Mouse (Mus musculus) mature B cell (primary cell): ENCODE data around the gene Nck1.

Experiments
- in situ Hi-C: fragments of 300-500 bp; cut with MboI; formaldehyde crosslinking; loops from 2 replicates; pipeline ENCODE4 v1.14.3; 2019

The Nck1 gene

DNA sequence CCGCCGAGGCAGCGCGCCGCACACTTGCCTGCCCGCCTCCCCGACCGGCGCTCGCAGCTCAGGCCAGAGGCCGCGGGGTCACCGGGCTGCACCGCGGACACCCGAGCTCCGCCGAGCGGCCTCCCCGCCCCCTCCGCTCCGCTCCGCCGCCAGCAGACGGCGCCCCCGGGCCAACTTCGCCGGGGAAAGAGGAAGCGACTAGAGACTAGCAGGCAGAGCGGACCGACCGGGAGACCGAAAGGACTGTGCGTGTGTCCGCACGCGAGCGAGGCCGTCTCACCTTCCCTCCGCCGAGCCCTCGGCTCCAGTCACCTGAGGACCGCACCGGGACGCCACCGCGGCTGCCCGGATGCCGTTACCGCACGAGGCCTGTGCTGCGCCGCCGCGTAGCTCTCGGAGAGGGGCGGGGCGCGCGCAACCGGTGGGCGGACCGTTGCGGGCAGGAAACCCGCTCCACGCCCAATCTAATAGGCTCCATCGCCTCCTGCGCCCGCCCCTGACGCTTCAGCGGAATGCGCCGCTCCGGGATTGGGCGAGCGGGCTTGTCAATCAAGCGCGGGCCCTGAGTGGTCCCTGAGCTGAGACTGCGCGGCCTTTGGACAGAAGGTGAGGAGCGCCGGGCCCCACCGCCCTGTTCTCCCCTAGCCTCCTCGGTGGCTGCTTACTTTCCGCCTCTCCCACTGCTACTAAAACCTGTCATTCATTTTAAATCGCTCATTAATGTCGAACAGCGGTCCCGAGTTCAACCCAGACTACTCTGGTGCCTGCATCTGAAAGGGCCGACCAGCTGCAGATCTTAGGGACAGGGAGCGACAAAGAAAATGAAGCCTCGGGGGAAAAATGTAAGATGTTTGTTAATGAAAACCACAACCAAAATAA is at the start of gene Nck1:
Gene Nck1, minus strand, starts transcription at position 420 of the 879 bp plus-strand sequence.
- in situ Hi-C loops = loop anchor here (10.0 kb wide), 1 partner anchor 99 kb away; no protein-coding TSS in a partner anchor

DNA sequence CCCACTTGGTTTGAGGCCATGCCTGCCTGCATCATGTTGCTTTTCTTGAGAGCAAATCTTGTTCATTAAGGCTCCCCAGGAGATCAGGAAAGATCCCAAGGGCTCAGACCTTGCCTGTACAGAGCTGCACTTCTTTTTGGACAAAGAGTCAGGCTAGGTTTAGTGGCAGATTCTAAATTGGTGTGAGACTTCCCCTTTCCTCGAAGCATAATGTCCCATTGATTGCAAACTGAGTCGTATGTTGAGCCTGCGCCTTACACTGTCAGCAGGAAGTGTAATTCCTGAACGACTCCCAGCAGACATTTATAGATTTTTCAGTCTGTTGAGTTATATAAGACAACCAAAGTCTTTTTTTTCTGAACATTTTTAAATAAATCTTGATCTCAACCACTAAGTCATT is 44.5 kb upstream of the Nck1 start:
- in situ Hi-C loops = no loop called here

DNA sequence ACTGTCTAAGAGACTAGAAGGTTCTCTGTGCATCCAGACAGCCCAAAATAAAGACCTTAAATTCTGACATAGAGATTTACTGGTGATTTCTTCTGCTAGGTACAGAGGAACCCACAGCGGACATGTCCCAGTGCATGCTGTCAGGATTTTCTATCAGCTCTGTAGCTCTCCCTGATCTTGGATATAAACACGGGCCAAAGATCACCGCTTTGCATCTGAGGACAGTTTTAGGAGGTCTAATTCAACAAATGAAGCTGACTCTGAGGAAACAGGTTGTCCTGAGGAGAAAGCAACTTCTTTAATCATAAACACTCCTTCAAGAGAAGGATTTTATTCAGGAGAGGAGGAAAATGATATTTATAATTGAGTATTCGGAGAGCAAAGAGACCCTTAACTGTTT is 38.1 kb upstream of the Nck1 start:
- in situ Hi-C loops = no loop called here

DNA sequence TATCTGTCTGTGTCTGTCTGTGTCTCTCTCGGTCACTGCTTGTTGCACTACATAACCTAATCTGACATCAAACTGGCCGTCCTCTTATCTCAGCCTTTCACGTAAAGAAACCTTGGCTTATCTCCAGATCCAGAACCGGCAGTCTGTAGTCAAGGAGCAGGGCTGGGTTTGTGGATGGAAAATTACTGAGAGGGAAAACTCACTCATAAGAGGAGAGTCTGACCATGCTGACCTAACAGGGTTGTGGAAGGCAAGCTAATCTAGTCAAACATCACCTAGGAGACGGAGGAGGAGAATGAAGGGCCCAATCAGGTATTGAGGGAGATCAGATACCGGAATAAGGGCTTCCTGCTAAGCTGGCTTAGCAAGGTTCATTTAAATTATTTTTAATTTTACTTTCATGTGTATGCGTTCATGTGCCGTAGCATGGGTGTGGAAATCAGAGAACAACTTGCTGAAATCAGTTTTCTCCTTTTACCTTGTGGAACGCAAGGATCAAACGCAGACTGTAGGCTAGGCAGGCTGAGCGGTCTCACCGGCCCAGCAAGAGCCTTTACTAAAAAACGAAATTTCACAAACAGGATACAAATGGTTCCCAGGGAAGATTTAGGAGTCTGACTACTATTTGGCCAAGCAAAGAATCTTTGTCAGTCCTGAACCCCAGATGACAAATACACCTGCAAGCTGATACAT is 37.1 kb upstream of the Nck1 start:
- in situ Hi-C loops = no loop called here

DNA sequence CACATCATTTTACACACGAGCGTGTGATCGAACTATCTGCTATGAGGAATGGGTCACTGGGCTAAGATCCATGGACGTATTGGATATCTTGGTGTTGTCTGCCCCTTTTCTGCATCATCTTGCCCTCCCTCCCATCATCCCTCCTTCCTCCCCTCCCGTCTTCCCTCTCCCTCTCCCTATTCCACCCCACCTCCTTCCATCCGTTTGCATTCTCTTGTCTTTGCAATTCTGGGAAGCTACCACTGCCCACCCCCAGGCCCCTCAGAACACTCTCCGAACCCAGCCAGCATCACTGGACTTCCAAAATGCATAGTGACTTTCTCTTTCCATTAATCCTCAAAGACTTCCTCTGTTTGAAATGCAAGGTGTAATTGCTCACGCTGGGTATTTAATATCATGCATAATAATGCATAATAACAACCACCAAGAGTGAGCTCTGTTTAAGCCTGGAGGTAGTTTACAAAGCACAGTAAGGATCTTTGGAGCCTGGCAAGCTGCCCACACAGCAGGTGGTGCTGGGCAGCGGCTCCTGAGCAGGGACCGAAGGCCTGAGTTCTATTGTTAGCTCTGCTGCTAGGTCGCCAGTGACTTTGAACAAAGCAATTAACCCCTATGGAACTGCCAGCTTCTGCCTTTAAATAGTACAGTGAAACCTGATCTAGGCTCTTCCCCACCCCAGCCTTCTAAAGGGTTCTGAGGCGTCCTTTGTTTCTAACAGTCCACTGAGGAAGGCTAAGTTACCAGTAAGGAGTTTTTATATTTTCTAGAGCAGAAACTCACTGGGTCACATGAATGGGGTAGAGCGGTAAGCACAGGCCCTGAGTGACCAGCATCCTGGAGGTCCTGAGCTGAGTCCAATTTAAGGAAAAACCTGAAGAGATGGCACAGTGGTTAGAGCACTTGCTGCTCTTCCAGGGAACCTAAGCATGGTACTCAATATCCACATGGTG is 35.9 kb upstream of the Nck1 start:
- in situ Hi-C loops = no loop called here

DNA sequence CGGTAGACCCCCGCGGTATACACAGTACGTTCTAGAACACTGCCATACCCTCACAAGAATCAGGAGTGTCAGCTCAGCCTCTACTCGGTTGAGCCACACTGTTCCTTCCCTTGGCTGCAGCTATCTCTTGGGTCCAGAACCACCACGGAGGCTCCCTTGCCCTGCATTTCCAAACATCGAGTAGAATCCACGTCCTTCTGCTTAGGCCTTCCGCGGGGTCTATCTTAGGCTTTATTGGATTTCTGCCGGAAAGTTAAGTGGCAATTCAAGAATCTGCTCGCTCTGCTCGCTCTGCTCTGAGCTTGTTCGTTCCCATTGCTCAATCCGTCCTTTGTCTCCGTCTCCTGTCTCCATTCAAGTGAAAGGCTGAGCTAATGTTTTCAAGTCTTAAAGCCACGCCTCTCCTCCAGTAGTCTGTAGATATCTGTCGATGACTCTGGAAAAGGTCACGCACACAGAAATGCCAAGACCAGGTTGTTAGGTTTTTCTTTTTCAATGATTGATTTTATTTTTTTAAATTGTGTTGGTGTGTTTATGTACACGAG is 34.3 kb upstream of the Nck1 start:
- in situ Hi-C loops = no loop called here

DNA sequence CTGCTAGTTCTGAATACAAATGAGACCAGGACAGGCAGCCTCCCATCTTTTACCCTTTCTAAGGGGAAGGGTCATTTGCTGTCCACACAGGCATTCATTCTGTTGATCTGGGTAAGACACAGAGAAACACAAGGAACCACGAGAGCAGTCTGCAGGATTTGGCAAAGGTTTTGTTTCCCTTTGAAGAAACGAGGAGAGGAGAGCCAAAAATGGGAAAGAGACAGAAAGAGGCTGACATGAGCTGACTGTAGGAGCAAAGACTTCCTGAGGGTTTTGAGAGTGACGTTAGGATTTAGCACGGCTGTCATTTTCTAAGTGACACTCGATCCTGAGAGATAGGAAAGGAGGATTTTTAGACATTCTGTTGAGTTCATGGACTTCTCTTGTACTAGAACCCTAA is 28.0 kb upstream of the Nck1 start:
- in situ Hi-C loops = no loop called here

DNA sequence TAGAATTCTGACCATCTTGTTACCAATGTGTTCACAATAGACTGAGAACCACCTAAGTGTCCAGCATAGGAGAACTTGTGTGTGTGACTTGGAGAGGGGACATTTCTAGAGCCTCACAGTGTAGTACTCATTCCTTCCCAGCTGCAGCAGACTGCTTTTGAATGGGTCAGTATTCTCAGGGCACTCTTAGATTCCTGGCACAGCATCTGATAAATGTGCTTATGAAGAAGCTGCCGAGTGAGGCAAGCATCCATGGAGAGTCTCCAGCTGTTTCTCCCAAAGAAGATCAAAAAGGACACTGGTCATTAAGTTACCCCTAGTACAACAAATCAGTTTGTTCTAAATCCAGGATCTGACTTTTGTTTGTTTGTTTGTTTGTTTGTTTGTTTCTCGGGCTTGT is 27.4 kb upstream of the Nck1 start:
- in situ Hi-C loops = no loop called here

DNA sequence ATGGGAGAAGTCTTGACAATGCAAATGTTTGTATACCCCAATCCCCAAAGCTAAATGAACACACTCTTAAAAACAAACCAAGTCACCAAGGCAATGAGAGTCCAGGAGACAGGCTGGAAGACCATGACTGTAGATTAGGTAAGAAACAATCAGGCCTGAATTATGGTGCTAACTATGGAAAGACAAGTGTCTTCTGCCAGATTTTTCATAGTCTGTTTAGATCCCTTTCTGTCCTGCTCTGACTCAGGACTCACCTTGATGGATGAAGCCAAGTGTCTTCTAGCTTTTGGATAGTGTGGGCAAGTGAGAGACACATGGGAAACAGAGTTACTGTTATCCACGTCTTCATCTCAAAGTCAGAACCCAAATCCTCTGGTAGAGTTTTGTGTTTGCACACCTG is 25.6 kb upstream of the Nck1 start:
- in situ Hi-C loops = no loop called here

DNA sequence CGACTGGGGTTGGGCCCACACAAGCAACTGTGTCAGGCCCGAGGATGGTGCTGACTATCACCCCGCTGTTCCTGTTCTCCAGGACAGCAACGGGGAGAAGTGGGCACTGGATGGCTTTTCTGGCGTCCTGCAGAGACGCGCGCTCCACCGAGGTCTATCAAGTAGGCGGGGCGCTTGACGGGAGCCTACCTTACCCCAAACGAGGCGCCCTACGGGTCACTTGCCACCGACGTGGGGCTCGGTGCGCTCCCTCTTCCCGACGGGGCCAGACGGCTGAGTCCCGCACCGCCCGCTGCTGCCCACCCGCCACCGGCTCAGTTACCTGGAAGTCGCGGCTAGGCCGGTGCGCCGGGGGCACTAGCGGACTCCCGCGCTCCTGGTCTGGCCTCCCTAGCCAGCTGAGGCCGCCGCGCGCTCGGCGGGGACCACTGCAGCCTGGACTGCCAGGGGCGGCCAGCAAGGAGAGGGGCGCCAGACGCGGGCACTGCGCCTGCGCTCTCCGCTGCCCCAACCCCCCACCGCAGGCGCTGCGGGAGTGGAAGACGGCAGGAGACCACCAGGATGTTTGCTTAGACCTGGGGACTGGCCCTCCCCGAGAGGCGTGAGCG is 24.8 kb upstream of the Nck1 start, which contains the start of gene Slc35g2:
Gene Slc35g2, minus strand, starts transcription at position 465 of the 608 bp plus-strand sequence.
- in situ Hi-C loops = no loop called here

DNA sequence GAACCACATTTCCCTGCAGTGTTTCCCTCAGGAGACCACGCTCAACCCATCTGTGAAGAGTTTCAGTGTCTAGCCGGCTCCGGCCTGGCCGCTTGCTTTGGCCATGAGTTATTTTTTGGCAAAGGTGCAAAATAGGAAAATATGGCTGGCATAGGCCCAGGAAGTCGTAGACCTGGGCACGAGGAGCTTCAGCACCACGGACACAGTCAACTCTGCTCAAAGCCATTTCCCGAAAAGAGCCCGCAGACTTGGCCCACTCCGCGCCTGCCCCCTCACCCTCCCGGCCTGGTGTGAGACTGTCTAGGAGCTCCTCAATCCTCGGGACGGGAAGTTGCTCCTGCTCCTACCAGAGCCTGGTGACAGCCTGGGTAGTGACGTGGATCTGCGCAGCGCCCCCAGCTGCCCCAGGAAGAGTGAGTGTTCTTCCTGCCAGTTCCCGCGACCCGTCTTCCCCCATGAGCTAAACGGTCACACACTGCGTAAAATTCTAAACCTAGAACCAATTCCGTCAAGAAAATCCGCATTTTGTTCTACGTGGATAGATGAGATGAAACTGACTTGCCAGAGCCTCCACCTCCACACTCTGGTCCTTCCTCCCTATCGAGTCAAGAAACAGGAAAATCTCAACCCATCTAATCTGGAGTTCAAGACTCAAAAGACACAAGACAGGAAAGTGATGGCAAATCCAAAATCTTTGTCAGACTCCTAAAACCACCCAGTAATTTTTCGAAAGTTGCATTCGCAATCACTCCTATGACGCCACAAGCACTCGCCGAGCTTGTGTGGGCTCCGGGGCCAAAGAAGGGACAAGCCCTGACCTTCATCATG is 24.1 kb upstream of the Nck1 start:
- in situ Hi-C loops = no loop called here

DNA sequence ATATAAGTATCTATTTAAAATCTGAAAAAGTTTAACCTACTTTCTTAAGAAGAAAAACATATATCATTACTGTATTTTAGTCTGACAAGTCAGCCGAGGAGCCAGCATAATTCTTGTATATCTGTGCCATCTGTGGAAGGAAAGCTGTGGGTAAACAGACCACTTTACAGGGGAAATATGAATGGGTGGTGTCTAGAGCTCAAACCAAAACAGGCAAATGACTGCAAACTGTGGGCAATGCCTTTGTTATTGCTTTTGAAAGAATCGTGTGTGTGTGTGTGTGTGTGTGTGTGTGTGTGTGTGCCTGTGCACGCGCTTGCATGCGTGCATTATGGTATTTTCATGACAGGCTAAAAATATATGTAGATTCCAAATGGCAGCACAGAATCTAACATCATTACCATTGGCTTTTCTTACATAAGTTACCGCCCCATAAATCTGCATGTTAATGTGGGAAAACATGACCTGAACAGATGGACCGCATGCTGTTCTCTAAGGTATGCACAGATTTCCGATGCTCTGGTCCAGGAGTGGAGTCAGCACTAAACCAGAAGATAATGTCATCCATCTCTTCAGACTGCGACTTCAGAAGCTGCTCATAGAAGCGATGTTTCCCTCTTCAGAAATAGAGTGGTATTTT is 14.4 kb upstream of the Nck1 start:
- in situ Hi-C loops = no loop called here

DNA sequence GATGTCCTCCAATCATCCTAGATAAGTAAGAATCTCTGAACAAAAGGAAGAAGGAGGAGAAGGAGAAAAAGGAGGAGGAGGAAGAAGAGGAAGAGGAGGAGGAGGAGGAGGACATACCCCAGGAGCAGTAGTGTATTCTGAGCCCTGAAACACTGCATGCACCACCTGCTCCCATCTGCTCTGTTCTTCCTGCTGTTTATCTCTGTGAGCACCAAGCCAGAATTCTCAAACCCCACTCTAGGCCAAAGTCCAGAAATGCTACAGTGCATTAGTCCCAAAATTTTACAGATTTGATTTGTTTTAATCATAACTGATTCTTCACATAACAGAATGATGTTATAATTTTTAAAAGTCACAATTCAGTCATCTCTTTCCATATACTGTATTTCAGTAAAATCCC is 13.1 kb upstream of the Nck1 start:
- in situ Hi-C loops = no loop called here

DNA sequence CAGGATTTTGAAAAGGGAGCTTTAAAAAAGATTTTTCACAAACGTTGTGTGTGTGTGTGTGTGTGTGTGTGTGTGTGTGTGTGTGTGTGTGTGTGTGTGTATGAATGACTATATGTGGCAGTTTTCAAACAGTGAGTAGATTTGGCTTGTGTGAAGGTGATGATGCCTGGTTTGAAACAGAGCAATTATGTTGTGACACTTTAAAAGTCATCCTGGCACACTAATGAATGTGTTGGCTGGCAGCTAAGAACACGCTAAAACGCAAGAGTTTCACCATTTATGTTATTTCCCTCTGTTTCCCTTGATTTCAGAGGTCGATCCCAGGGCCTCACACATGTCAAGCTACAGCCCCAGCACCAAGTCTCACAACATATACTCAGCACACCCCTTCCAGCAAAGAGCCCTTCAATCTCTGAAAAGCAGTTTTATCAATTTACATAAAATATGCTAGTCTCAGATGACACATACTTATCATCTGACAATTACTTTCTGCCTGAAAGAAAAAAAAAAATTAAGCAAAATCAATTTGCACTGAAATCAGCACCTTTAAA is 12.2 kb upstream of the Nck1 start:
- in situ Hi-C loops = no loop called here

DNA sequence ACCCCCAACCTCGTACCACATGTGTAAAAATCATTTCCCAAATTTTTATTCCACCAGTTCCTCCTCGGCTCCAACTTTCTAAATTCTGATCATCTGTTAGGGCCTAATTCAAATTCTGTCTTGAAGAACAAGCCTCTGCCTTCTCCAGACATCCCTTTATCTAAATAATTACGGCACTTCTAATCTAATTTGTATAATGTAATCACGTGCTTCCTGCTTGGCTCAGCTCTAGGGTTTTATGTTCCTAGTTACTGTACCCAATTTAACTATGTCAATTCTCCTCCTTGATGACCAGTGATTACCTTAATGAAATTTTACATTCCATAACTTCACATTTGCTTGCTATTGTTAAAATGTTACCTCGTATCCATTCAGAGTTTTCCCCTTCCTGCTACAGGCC is 9.8 kb upstream of the Nck1 start:
- in situ Hi-C loops = no loop called here

DNA sequence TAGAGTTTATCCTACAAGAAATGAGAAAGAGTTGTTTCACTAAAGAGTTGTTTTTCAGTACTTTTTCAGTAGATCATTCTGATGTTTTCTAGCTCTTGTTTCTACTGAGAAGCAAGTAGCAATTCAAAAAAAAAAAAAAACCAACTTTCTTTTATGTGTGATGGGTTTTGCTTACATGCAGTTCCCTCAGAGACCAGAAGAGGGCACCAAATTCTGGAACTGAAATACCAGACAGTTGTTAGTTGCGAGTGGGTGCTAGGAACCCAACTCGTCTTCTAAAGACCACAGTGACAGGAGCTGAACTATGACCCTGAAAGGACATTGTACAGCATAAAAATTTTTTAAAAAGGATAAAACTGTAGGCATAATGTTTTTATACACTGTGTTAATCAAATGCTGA is 2.4 kb upstream of the Nck1 start:
- in situ Hi-C loops = loop anchor here (10.0 kb wide), 1 partner anchor 96 kb away; no protein-coding TSS in a partner anchor

DNA sequence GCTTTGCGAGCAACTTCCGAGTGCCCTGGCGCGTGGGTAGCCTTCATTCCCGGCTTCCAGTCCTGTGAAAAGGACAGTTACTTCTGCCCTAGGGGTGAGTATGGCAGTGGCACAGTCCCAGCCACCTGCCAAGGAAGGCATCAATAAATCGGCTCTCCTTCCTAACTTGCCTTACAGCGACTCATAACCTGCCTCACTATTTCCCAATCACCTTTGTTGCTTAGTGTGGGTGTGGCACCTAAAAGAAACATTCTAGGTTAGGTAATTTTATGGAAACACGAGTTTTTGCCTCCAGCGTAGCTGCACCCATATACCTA is 618 bp upstream of the Nck1 start:
- in situ Hi-C loops = loop anchor here (10.0 kb wide), 1 partner anchor 98 kb away; no protein-coding TSS in a partner anchor

DNA sequence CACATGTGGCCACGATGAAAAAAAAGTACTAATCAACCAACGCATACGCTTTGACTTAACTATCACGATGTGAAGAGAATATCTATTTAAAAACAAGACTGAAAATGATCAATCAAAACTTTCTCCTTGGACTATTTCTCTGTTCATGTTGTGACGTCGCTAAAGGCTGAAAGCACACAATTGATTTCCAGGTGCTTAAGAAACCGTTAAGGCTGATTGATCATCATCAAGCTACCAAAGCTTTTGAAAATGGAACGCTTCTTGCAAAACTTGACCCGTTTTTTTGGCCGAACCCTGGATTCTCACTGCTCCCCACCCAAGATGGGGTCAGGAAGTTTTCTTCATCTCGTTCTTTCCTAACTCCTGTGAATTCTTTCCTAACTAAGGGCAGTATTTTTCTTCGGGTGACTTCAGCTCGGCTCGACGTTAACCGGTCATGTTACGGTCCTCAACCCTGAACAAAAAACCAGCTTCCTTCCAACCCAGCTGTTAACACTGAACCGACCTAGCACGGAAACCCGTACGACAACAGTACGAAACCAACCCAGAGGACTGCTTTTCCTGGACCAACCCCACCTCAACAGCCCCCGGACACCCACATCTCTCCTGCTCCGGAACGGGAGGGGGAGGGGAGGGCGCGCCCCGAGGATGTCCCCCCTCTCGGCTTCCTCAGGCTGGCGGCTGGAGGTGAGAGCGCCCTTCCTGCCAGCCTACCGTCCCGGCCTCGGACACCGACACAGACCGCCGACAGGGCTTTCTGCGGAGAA is 803 bp downstream of the Nck1 start:
- in situ Hi-C loops = loop anchor here (10.0 kb wide), 1 partner anchor 100 kb away; no protein-coding TSS in a partner anchor
